Mouse (Mus musculus): ENCODE measurements around the gene Tfcp2.
"Not testable (repeated sequence)": the region's sequence is repeated elsewhere in the genome, so short reads cannot be mapped to it uniquely, and the experiment has no call there.

Tfcp2 gene

DNA sequence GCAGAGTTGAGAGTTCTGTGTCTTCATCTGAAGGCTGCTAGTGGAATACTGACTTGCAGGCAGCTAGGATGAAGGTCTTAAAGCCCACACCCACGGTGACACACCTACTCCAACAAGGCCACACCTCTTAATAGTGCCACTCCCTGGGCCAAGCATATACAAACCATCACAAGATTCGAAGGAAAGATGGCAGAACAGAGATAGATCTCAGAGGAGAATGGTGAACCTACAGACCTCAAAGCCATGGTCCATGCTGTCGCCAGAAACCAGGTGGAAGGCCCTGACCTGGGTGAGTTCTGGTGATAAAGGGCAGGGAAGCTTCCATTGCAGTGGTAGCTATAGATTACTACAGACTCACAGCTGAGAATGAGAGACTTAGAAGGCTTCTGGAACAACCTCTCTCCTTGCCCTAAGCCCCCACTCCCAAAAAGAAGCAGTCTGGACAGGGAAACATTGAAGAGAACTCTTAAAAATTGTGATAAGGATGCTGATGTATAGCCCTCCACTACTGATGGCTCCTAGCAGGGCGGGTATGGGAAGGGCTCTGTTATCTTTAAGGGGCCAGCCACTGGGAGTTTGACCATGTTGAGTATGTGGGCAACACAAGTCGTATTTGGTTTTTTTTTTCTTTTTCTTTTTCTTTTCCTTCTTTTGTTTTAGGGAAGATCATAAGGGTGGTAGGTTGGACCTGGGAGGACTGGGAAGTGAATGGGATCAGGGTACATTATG, 6.1 kb upstream of the Tfcp2 start:
- DNase-seq (ENCODE audit: low read depth, low spot score) = no peak

DNA sequence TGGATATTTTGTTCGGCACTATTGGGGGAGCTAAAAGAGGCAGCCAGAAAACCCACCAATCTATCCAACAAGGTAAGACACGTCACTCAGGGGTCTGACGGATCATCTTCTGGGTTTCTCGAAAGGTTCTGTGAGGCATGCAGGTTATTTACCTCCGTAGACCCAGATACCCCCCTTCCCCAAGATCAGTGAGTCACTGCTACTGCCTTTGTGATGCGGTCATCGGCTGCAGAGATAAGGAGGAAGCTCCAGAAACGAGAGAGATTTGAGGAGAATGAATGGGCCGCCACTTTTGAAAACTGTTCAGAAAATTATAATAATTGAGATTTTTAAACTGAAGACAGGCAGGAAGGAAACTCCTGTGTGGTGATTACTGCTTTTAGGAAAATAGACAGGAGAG, 4.6 kb upstream of the Tfcp2 start:
- DNase-seq (ENCODE audit: low read depth, low spot score) = no peak

DNA sequence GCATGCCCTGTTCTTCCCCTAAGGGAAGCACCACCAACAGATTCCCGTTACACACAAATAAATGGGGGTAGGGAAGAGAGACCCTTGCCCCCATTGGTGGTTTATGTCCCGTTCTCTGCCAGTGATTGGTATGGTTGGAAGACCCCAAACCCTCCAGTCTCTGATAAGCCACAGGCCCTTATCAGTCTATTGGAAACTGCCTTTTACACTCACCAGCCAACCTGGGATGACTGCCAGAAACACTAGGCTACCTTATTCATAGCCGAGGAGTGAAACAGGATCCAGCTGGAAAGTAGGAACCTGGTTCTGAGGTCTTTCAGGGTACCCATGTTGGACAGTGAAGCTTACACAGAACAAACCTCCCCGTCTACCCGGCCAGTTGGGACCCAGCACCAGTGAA, 4.2 kb upstream of the Tfcp2 start:
- DNase-seq (ENCODE audit: low read depth, low spot score) = no peak

DNA sequence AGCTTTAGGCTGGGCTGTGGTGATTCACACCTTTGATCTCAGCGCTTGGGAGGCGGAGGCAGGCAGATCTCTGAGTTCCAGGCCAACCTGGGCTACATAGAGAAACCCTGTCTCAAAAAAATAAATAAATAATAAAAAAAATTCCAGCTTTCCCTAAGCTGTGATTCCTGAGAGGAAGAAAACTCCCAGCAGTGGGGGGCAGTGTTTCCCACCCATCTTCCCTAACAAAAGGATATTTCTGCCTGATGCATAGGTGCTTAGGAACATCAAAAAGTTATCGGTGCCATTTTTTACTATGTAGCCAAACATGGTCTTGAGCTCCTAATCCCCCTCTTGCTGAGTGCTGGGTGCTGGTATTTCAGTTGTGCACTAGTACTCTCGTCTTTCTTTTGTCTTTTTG, 1.5 kb downstream of the Tfcp2 start:
- no peak for DNase-seq (ENCODE audit: low read depth, low spot score)

DNA sequence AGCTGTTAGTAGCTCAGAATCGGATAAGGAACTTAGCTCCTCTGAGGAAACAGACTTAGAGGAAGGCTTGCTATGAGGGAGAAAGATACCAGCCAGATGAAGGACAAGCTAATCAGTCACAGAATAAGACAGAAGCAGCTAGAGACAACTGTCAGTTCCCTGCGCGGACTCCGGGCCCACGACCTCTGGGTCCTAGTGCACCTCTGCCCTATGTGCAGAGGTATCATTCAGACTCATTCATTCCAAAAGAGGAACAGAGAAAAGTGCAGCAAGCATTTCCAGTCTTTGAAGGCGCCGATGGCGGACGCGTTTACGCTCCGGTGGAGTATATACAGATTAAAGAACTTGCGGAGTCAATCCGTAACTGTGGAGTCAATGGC, 8.2 kb downstream of the Tfcp2 start:
- not testable (repeated sequence) for DNase-seq (ENCODE audit: low read depth, low spot score)

DNA sequence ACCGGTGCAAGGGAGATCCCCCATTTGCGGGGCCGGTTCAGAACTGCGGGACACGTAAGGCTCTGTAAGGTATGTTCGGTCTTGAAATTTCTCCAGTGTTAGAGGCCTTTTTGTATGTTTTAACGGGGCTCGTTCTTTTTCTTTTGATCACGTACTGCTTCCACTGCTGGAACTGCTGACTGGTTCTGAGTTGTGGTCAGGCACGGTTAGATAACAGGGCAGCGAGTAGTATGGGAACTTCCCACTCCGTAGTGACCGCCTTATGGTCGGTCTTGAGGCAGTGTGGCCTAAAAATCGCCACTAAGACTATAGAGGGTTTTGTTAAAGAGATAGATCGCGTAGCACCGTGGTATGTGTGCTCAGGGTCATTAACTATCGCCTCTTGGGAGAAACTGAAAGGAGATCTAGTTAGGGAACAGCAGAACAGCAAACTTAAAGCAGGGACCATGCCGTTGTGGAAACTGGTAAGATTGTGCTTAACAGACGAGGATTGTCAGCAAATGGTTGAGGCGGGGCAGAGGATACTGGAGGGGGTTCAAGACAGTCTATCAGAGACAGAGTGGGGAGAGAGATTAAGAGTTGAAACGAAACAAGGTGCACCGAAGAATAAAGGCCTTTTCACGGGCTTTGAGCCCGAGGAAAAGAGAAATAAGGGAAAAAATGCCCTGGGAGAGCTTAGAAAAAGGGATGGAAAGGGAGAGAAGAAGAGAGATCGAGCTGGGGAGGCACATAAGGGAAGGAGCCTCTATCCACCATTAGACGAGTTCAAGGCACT, 8.7 kb downstream of the Tfcp2 start:
- not testable (repeated sequence) for DNase-seq (ENCODE audit: low read depth, low spot score)

DNA sequence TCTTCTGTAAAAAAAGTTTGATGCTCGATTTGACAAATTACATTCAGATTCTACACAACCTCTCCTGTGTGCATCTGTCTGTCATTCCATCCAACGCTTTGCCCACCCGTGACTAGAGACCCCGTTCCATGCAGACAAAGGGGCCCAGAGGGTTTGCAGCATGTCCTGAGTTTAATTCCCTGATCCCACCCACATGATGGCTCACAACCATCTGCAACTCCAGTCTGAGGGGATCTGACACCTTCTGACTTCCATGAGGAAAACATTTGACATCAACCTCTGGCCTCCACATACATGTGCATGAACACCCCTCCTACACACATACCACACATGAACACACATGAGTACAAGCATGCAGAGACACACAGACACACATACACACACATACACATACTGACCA, 10.4 kb downstream of the Tfcp2 start:
- DNase-seq (ENCODE audit: low read depth, low spot score) = no peak

DNA sequence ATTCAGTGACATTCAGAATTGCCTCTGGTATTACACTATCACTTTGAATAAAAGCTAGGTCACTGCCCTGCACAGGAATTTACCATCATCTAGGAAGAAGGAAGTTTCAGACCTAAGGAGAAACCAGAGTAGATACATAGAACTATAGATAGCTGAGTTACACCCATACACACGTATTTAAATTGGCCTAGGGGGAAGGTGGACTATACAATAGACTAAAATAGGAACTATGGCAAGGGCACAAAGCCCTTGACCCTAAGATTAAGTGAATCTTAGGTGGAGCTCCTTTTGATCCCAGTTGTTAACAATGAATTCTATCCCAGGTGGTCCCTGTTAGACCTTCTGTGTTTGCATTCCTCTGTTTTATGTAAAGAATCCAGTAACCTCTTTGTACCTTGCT, 10.8 kb downstream of the Tfcp2 start:
- not testable (repeated sequence) for DNase-seq (ENCODE audit: low read depth, low spot score)

DNA sequence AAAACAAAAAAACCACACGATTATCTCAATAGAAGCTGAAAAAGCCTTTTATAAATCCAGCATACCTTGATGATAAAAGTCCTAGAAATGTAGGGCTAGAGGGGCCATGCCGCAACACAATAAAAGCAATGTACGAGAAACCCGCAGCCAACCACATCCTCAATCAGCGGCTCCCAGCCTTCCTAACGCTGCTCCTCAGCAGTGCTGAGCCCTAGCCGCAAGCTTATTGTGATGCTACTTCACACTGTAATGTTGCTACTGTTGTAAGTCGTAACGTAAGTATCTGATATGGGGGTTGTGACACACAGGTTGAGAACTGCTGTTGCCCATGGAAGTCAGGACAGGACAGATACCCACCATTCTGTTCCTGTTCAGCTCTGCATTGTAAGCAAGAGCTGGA, 12.4 kb downstream of the Tfcp2 start:
- no peak for DNase-seq (ENCODE audit: low read depth, low spot score)

DNA sequence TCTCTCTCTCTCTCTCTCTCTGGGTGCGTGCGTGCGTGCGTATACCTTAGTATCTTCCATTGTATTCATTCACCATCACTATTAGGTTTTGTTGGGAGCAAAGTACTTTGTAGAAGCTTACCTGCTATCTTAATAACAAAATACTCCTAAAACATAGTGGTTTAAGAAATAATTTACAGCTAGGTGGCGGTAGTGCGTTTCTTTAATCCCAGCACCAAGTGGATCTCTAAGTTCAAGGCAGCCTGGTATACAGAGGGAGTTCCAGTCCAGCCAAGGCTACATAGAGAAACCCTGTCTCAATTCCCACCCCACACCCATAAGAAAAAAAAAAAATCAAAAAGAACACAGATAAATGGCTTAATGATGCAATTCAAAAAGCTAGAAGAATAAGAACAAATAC, 13.9 kb downstream of the Tfcp2 start:
- peak; percentile 13 for DNase-seq (ENCODE audit: low read depth, low spot score)

DNA sequence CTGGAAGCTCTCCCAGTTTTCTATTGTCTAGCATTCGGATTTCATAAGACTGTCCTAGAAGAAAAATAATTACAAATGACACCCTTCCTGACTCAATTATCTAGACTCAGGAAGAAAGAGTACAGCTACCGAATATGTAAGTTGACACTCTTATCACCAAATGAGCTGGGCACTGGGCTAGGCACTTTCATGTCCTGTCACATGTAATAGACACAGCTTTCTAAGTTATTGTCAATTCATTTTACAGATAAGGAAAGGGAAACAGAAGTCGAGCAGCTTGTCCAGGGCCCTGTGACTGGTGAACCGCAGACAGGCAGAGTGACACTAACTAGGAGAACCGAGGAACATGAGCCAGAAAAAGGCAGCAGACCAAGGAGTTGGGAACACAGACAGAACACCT, 23.9 kb downstream of the Tfcp2 start:
- DNase-seq (ENCODE audit: low read depth, low spot score) = no peak

DNA sequence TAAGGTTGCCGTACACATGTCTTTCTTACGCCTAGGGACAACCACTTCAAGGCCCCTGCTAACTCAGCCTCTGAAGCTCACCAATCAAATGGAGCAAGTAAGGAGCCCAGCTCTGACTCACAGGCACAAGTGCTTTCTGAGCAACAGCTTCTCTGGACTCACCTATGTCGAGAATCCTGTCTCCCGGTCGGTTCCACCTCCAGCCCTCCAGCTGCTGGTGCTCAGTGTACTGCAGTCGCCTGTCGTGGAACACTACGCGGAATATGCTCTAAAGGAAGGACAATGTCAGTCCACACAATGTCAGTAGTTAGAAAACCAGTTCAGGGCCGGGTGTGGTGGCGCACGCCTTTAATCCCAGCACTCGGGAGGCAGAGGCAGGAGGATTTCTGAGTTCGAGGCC, 26.4 kb downstream of the Tfcp2 start:
- no peak for DNase-seq (ENCODE audit: low read depth, low spot score)

DNA sequence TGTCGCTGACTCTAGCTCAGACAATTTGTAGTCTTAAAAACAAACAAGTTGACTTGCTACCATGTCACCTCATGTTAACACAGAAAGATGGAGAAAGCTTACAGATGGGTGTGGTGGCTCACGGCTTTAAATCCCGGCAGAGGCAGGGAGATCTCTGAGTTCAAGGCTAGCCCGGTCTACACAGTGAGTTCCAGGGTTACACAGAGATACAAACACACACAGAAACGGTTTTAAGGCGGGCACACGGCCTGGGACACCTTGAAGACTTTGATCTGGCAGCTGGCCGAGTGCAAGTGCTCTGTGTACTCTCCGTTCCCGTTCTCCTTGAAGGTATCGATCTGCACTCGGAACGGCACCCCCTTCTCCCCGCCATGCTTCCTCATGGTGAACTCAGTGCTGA, 31.5 kb downstream of the Tfcp2 start:
- no peak for DNase-seq (ENCODE audit: low read depth, low spot score)

DNA sequence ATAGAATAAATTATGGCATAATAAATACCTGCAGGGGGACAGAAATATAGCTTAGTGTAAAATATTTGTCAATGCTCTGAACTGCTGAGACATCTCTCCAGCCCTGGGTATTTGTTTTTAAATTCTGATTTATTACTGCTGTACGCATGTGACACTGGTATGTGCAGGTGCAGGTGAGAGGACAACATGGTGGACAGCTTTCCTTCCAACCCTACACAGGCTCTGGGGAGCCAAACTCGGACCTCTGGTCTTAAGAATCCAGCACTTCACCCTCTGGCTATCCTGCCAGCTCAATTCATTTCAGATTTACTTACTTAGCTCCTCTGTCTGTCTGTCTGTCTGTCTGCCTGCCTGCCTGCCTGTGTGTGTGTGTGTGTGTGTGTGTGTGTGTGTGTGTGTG, 36.7 kb downstream of the Tfcp2 start:
- no peak for DNase-seq (ENCODE audit: low read depth, low spot score)

DNA sequence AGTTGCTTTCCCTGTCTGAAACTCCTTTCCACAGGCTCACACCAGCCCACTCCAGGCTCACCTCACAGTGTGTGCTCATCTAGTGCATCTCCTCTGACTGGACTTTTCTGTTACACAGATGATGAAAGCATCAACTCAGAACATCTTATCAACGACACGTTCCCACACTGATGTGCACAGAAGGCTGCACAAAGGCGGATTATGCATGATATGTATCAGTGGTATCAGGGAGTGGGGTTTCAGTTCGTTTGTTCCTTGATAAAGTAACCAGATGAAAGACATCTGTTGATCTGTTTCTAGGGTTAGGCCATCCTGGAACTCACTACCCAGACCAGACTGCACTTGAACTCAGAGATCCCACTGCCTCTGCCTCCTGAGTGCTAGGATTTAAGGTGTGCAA, 38.4 kb downstream of the Tfcp2 start:
- no peak for DNase-seq (ENCODE audit: low read depth, low spot score)

DNA sequence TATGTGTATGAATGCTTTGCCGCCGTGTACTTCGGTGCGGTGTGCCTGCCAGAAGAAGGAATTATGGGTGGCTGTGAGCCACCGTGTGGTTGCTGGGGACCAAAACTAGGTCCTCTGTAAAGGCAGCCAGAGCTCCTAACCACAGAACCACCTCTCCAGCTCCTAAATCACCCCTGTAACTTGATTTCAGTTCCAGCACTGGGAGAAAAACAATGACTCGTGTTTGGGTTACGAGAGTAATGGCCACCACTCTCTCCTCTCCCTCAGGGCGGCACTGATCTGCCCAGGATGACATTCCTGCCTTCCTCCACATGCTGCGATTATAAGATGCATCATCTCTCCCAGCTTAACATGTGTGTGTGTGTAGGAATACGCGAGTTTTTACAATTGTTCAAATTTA, 41.7 kb downstream of the Tfcp2 start:
- no peak for DNase-seq (ENCODE audit: low read depth, low spot score)

DNA sequence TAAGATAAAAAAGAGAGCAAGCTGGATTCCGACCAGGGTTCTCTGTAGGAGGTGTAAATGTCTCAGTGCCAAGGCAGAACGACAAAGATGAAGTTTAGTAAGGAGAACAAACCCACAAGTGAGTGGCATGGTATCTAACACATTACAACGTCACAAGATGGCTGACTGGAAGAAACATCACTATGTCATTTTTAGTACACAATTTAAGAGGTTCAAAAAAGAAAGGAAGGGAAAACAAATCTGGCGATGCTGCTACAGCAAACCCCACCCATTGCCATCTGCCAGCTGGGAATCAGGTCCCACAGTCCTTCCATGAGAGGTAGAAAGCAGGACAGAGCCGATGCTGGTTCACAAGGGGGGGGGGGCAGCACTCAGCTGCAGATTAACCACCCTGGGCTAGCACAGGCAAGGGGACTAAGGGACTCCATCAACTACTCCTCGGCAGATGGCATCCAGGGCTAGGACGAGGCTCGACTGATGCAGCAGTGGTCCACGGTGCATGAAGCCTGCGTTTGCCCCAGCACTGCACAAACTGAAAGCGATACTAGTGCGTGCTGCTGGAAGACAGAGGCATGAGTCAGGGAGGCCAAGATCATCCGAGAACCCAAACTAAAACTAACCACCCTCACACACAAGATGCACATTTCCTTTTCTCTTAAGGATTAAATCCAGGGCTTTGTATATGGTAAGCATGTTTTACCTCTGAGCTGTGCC, 43.2 kb downstream of the Tfcp2 start:
- no peak for DNase-seq (ENCODE audit: low read depth, low spot score)

DNA sequence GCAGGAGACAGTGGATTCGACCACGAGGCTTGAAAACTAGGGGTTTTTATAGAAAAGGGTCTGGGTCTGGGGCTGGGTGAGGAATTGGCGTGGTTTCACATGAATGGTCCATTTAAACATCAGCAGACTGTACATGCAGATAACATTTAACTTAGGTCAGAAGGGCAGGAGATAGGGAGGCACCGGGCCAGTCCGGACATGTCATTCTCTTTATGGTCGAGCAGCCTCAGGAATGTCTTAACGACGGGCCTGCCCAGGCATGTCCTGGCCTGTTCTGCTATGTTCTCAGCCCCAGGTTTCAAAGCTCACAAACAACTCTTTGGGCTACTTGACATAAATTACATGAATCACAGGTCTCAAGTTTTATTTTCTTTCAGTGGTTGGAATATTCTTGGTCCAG, 52.3 kb downstream of the Tfcp2 start:
- DNase-seq (ENCODE audit: low read depth, low spot score) = not testable (repeated sequence)

DNA sequence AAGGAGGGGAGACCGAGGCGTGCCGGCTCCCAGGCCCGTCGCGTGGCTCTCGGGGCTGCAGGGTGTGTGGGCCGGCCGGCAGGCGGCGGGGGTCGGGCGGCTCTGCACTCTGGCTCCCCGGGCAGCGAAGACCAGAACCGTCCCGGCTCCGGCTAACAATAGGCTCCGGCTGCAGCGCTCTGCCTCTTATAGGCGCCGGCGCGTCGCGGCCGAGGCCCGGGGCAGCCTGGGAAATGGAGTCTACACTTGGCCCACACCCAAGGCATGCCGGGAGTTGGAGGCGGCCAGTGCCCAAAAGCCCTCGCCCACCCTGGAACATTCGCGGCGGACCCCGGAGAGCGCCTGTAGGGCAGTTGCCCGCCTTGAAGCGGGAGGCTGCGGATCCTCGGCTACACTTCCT, 56.7 kb downstream of the Tfcp2 start, which contains the start of gene Csrnp2:
Gene Csrnp2, minus strand, starts transcription at position 387 of the 400 bp plus-strand sequence.
- DNase-seq (ENCODE audit: low read depth, low spot score) = peak; percentile 96

DNA sequence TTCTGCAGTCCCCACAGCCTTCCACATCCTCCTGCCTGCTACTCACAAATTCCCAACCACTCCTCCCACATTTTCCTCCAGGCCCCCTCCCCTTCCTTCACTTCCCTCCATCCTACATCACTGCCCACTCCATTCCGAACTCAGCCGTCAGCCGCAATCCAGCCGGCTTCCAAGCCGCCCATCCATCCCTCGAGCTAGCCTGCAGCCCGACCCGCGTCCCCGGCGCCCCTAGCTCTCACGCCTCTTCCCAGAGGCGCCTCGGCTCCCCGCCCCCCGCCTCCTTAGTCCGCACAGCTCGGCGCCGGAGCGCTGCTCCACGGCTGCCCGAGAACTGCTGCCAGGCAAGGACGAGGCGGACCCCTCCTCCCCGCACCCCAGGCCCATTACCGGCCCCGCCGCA, 57.2 kb downstream of the Tfcp2 start:
- DNase-seq (ENCODE audit: low read depth, low spot score) = peak; percentile 71

DNA sequence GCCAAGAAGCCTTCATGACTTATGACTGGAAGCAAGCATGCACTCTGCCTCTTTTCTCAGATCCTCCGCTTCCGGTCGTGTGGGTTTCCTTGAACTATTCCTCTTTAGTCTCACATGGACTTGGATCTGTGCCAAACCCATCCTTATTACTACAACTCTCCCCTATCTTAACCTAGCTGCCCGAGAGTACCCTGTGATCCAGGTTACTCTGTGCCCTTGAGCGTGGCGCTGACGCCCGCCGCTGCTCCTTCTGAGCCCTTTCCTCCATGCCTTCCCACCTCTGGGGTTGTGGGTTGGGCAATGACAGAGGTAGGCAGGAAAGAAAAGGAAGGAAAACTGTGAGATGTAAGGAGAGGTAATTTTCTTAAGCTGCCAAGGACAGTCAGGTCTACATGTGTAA, 59.8 kb downstream of the Tfcp2 start:
- no peak for DNase-seq (ENCODE audit: low read depth, low spot score)

DNA sequence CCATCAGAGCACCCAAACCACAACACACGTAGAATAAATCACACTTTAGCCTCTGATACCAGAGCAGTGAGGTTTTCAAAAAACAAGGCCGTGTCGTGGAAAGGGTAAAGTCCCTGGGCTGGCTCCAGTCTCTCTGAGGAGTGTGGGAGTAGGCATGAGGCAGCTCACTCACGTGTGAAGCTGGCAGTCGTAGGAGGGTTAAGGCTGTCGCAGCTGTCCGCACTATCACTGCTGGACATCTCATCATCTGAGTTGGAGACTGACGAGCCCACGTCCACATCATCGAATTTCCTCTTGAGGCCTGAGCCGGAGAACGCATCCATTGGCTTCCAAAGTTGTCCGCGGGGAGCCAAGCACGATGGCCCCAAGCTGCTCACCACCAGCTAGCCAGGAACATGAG, 62.5 kb downstream of the Tfcp2 start:
- DNase-seq (ENCODE audit: low read depth, low spot score) = no peak

DNA sequence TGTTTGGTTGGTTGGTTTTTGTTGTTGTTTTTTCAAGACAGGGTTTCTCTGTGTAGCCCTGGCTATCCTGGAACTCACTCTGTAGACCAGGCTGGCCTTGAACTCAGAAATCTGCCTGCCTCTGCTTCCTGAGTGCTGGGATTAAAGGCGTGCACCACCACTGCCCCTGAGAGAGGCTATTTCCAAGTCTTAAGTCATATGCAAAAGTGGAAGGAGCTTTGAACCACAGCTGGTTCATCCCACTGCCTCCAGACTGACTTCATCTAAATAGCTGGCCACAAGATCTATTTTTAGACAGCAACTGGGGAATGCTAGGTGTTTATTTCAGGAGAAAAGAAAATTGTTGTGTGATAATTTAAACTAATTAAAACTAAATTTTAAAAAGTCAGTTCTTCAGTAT, 63.5 kb downstream of the Tfcp2 start:
- DNase-seq (ENCODE audit: low read depth, low spot score) = not testable (repeated sequence)

Measured in mesoderm, embryonic 11.5 days (tissue).